9 mouse cellular contexts compared by ENCODE assay signal in the genomic region with DNA sequence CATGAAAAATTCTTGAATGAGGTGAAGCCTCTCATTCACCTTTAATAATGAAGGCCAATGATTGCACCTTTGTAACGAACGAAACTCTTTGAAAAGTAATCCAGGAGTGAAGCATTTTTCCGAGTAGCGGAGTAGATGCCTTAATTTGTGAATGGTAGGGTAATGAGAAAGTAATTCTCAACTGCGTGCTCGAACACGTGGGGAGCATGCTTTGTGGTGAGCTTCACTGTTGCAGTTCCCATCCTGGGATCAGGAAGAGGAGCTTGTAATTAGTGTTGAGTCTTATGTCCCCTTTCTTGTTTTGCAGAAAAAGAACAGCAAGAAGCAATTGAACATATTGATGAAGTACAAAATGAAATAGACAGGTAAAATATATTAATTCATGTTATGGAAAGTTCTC. TPM values are rescaled to one million over a fixed set of nuclear protein-coding genes. Genes with fewer than 3 reads are reported as not detected.
DNase-seq lines count a peak whose midpoint lies in the region; ATAC-seq and TF ChIP-seq lines count a peak whose summit lies in the region.
"Had no signal": no experiment of that assay in that cellular context is flagged by ENCODE, and none has a peak within 500 bp of the region (broad histone marks: within the 10 kb centered on the region; RNA-seq: fewer than 3 reads in every experiment).

No protein-coding gene starts in this region.

- TF ChIP-seq CTCF in E14TG2a.4 (conservative IDR thresholded peaks at IDR 0.05; ENCODE audit: low read length), result no peak
- no peak for TF ChIP-seq CTCF in forebrain, postnatal 0 days (IDR thresholded peaks at IDR 0.05; ENCODE audit: low read depth)

- no peaks in the 10 kb centered on the region for H3K9me3 ChIP-seq in heart, embryonic 11.5 days (replicated peaks; ENCODE audit: control insufficient read depth, low read length)
- H3K9me3 ChIP-seq in E14TG2a.4 (ENCODE audit: low read length), result no peaks in the 10 kb centered on the region
- no peaks in the 10 kb centered on the region for H3K9me3 ChIP-seq in forebrain, postnatal 0 days (ENCODE audit: low read length)
- H3K9me3 ChIP-seq in liver, embryonic 16.5 days (replicated peaks; ENCODE audit: control insufficient read depth, low read length), result no peaks in the 10 kb centered on the region

- H3K4me3 ChIP-seq in heart, embryonic 11.5 days (ENCODE audit: low read depth, low read length), result peak overlapping the region; percentile 95
- peak overlapping the region; percentile 95 for H3K4me3 ChIP-seq in E14TG2a.4 (replicated peaks; ENCODE audit: low read length)
- H3K4me3 ChIP-seq in forebrain, postnatal 0 days (ENCODE audit: low read depth, low read length), result peak overlapping the region; percentile 99
- H3K4me3 ChIP-seq in liver, embryonic 16.5 days (ENCODE audit: low read depth, low read length), result peak overlapping the region; percentile 98

- no peaks in the 10 kb centered on the region for H3K27me3 ChIP-seq in heart, embryonic 11.5 days (ENCODE audit: control insufficient read depth, insufficient read depth, low read length)
- no peaks in the 10 kb centered on the region for H3K27me3 ChIP-seq in E14TG2a.4 (ENCODE audit: insufficient read depth, low read length)
- H3K27me3 ChIP-seq in forebrain, postnatal 0 days (ENCODE audit: insufficient read depth, low read length), result no peaks in the 10 kb centered on the region
- H3K27me3 ChIP-seq in liver, embryonic 16.5 days (ENCODE audit: control insufficient read depth, insufficient read depth, low read depth, low read length), result no peaks in the 10 kb centered on the region

- no peak for ATAC-seq in heart, embryonic 11.5 days (replicated peaks; ENCODE audit: insufficient number of reproducible peaks, low FRiP score, low TSS enrichment)
- ATAC-seq in forebrain, postnatal 0 days, result no peak
- ATAC-seq in liver, embryonic 16.5 days (ENCODE audit: low read depth), result no peak

- peaks cover 25% of the 10 kb centered on the region for H3K4me1 ChIP-seq in heart, embryonic 11.5 days (ENCODE audit: control insufficient read depth, insufficient read depth, low read length)
- H3K4me1 ChIP-seq in E14TG2a.4 (replicated peaks; ENCODE audit: low read depth, low read length), result peaks cover 64% of the 10 kb centered on the region
- H3K4me1 ChIP-seq in forebrain, postnatal 0 days (ENCODE audit: insufficient read depth), result peaks cover 4% of the 10 kb centered on the region; the same call in 1 of the 2 replicates
- peaks cover 31% of the 10 kb centered on the region for H3K4me1 ChIP-seq in liver, embryonic 16.5 days (ENCODE audit: control insufficient read depth, low read depth, low read length)

- H3K36me3 ChIP-seq in heart, embryonic 11.5 days (ENCODE audit: control insufficient read depth, insufficient read depth, low read length), result peaks cover 13% of the 10 kb centered on the region
- H3K36me3 ChIP-seq in E14TG2a.4 (ENCODE audit: insufficient read depth, low read length), result peaks cover 76% of the 10 kb centered on the region
- peaks cover 19% of the 10 kb centered on the region for H3K36me3 ChIP-seq in forebrain, postnatal 0 days (ENCODE audit: insufficient read depth)
- H3K36me3 ChIP-seq in liver, embryonic 16.5 days (ENCODE audit: control insufficient read depth, insufficient read depth), result peaks cover 19% of the 10 kb centered on the region

- 47% methylated on average over 7 of the region's 7 CpGs for WGBS in heart, embryonic 11.5 days (ENCODE audit: insufficient replicate concordance)
- WGBS in forebrain, postnatal 0 days, result 10% methylated on average over 7 of the region's 7 CpGs
- 18% methylated on average over 7 of the region's 7 CpGs for WGBS in liver, embryonic 16.5 days (ENCODE audit: insufficient replicate concordance)

- H3K9ac ChIP-seq in heart, embryonic 11.5 days (ENCODE audit: low read depth, low read length), result peak overlapping the region; percentile 94
- H3K9ac ChIP-seq in forebrain, postnatal 0 days, result peak overlapping the region; percentile 94
- peak overlapping the region; percentile 92 for H3K9ac ChIP-seq in liver, embryonic 16.5 days (ENCODE audit: low read depth, low read length)

- H3K4me2 ChIP-seq in heart, embryonic 11.5 days, result peak overlapping the region; percentile 87
- H3K4me2 ChIP-seq in forebrain, postnatal 0 days (ENCODE audit: low read depth), result peak overlapping the region; percentile 74
- peak overlapping the region; percentile 90 for H3K4me2 ChIP-seq in liver, embryonic 16.5 days (ENCODE audit: low read depth, low read length)

- no peak overlapping the region for H3K27ac ChIP-seq in heart, embryonic 11.5 days (ENCODE audit: low read depth, low read length)
- no peak overlapping the region; the same call in 1 of the 2 replicates for H3K27ac ChIP-seq in forebrain, postnatal 0 days (ENCODE audit: low read depth, low read length)
- no peak overlapping the region for H3K27ac ChIP-seq in liver, embryonic 16.5 days (ENCODE audit: low read length)

- intact Hi-C loops in heart, postnatal 25 days (cut with DNase I), result no loop called here

- DNase-seq in heart, postnatal 25 days (ENCODE audit: low spot score), result no peak
- no peak for DNase-seq in forebrain, postnatal 0 days
- DNase-seq in T-cell, adult 2 months (ENCODE audit: low spot score), result no peak
- DNase-seq in layer of hippocampus, postnatal 25 days (ENCODE audit: extremely low spot score in 1 of 2, low spot score in 1 of 2), result no peak
- DNase-seq in ovary, adult 18-20 months (ENCODE audit: low spot score), result no peak
- DNase-seq: kidney, adult 11 months had no signal

RNA-seq across cellular contexts. Expression of gene Pkn3, which starts 9.5 kb away (rescaled TPM):
- polyA plus RNA-seq in heart, embryonic 11.5 days (2014; fragmentation: Nextera tagmentation; extraction: Ambion mirVana), result 11.0 and 11.2 TPM in 2 replicates
- total RNA-seq in heart, postnatal 25 days (2021), result 10 to 100 TPM; 10.5 to 13.2 TPM
- 2.0 and 4.7 TPM in 2 replicates for total RNA-seq in forebrain, postnatal 0 days (2014; rRNA removed)
- polyA plus RNA-seq in forebrain, postnatal 0 days (2015; fragmentation: Nextera tagmentation; extraction: Ambion mirVana), result 0.80 and 0.86 TPM in 2 replicates
- polyA plus RNA-seq in liver, embryonic 16.5 days (2015; fragmentation: Nextera tagmentation; extraction: Ambion mirVana), result 2.1 and 2.3 TPM in 2 replicates
- 1 to 10 TPM; 1.2 to 1.9 TPM for total RNA-seq in layer of hippocampus, postnatal 25 days (2021)

RNA-seq across cellular contexts. Expression of gene Set, which starts 10.8 kb away (rescaled TPM):
- polyA plus RNA-seq in heart, embryonic 11.5 days (2014; fragmentation: Nextera tagmentation; extraction: Ambion mirVana), result 291 and 322 TPM in 2 replicates
- 100 to 1,000 TPM in 1 of 2 experiments, 10 to 100 TPM in 1; 95.8 to 106 TPM for total RNA-seq in heart, postnatal 25 days (2021)
- 361 and 392 TPM in 2 replicates for total RNA-seq in forebrain, postnatal 0 days (2014; rRNA removed)
- 349 and 384 TPM in 2 replicates for polyA plus RNA-seq in forebrain, postnatal 0 days (2015; fragmentation: Nextera tagmentation; extraction: Ambion mirVana)
- 117 and 130 TPM in 2 replicates for polyA plus RNA-seq in liver, embryonic 16.5 days (2015; fragmentation: Nextera tagmentation; extraction: Ambion mirVana)
- 100 to 1,000 TPM; 187 to 188 TPM for total RNA-seq in layer of hippocampus, postnatal 25 days (2021)

RNA-seq across cellular contexts. Expression of gene Wdr34, which starts 19.3 kb away (rescaled TPM):
- polyA plus RNA-seq in heart, embryonic 11.5 days (2014; fragmentation: Nextera tagmentation; extraction: Ambion mirVana), result 17.5 and 17.6 TPM in 2 replicates
- total RNA-seq in heart, postnatal 25 days (2021), result 1 to 10 TPM; 6.5 to 6.8 TPM
- 88.4 and 103 TPM in 2 replicates for total RNA-seq in forebrain, postnatal 0 days (2014; rRNA removed)
- polyA plus RNA-seq in forebrain, postnatal 0 days (2015; fragmentation: Nextera tagmentation; extraction: Ambion mirVana), result 65.1 and 83.6 TPM in 2 replicates
- 5.3 and 5.7 TPM in 2 replicates for polyA plus RNA-seq in liver, embryonic 16.5 days (2015; fragmentation: Nextera tagmentation; extraction: Ambion mirVana)
- total RNA-seq in layer of hippocampus, postnatal 25 days (2021), result 10 to 100 TPM; 32.5 to 33.0 TPM

RNA-seq across cellular contexts. Expression of gene Zdhhc12, which starts 25.5 kb away (rescaled TPM):
- polyA plus RNA-seq in heart, embryonic 11.5 days (2014; fragmentation: Nextera tagmentation; extraction: Ambion mirVana), result 56.3 and 59.1 TPM in 2 replicates
- total RNA-seq in heart, postnatal 25 days (2021), result 1 to 10 TPM; 3.9 to 4.7 TPM
- total RNA-seq in forebrain, postnatal 0 days (2014; rRNA removed), result 19.5 and 25.7 TPM in 2 replicates
- 20.8 and 23.3 TPM in 2 replicates for polyA plus RNA-seq in forebrain, postnatal 0 days (2015; fragmentation: Nextera tagmentation; extraction: Ambion mirVana)
- 17.6 and 18.7 TPM in 2 replicates for polyA plus RNA-seq in liver, embryonic 16.5 days (2015; fragmentation: Nextera tagmentation; extraction: Ambion mirVana)
- 10 to 100 TPM in 1 of 2 experiments, 1 to 10 TPM in 1; 9.9 to 11.4 TPM for total RNA-seq in layer of hippocampus, postnatal 25 days (2021)

RNA-seq across cellular contexts. Expression of gene Zer1, which starts 56.4 kb away (rescaled TPM):
- 5.4 and 7.1 TPM in 2 replicates for polyA plus RNA-seq in heart, embryonic 11.5 days (2014; fragmentation: Nextera tagmentation; extraction: Ambion mirVana)
- total RNA-seq in heart, postnatal 25 days (2021), result 10 to 100 TPM; 23.5 to 26.7 TPM
- total RNA-seq in forebrain, postnatal 0 days (2014; rRNA removed), result 51.9 and 70.2 TPM in 2 replicates
- polyA plus RNA-seq in forebrain, postnatal 0 days (2015; fragmentation: Nextera tagmentation; extraction: Ambion mirVana), result 5.4 and 10.3 TPM in 2 replicates
- 2.3 and 2.5 TPM in 2 replicates for polyA plus RNA-seq in liver, embryonic 16.5 days (2015; fragmentation: Nextera tagmentation; extraction: Ambion mirVana)
- total RNA-seq in layer of hippocampus, postnatal 25 days (2021), result 100 to 1,000 TPM; 191 to 213 TPM

Comparison
In these comparisons a context has a peak if more than half of its experiments do, and no peak if none do; other contexts are left out.
1. RNA of gene Wdr34, which starts 19.3 kb away (total RNA-seq): 88.4 to 103 TPM in forebrain, postnatal 0 days and 32.5 to 33.0 TPM in layer of hippocampus, postnatal 25 days; 6.5 to 6.8 TPM in heart, postnatal 25 days; every median in the first group is over 4 times any median in the second.
2. Peak in every context shown above with its lines, with median percentiles within 50 percentile points of each other: H3K4me2 ChIP-seq, H3K4me3 ChIP-seq and H3K9ac ChIP-seq.